Mouse (Mus musculus) brain, adult 10 weeks (tissue): Measurements from ENCODE around the gene Amy2a5. TPM values are rescaled to one million over a fixed set of nuclear protein-coding genes. Genes with fewer than 3 reads are reported as not detected.

ENCODE experiments used
- polyA plus RNA-seq: library from polyadenylated mRNA; stranded (reverse); fragments of 350-450 nt; fragmentation: Illumina TruSeq; extraction: RNeasy Lipid Tissue Mini Kit (QIAGEN cat#74804); gene quantifications from one replicate; pipeline ENCODE4 v1.2.3, GENCODE M21; 2015; ENCODE audit warnings: low read depth, low replicate concordance

Gene Amy2a5
- not detected for polyA plus RNA-seq

DNA sequence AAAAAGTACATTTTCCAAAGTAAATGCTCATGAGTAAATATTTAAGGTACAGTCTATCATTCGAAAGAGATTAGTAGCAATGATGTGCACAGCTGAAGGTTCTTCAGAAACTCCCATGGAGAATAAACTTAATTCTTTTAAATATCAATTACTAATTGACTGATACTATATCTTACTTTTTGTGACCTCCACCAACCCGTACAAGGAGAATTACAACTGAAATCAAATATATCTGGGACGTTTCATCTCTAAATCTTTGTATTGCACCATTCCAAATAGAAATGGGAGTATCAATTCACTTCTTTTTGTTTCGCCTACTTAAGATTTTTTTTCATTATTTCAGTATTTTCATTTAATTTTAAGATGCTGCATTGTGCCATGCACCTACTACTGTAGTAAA is at the start of gene Amy2a5:
TSS of gene Amy2a5 (minus strand) at position 101 of the 400 bp plus-strand sequence.

DNA sequence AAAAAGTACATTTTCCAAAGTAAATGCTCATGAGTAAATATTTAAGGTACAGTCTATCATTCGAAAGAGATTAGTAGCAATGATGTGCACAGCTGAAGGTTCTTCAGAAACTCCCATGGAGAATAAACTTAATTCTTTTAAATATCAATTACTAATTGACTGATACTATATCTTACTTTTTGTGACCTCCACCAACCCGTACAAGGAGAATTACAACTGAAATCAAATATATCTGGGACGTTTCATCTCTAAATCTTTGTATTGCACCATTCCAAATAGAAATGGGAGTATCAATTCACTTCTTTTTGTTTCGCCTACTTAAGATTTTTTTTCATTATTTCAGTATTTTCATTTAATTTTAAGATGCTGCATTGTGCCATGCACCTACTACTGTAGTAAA is 32.7 kb upstream of the Amy2a5 start, which contains the start of gene Amy2a4:
TSS of gene Amy2a4 (minus strand) at position 101 of the 400 bp plus-strand sequence.

Other genes with a start within 250 kb of the Amy2a5 start
- gene Amy2a4, start 32.6 kb upstream of the Amy2a5 start, polyA plus RNA-seq, result not detected
- gene Amy2a3, start 65.2 kb upstream of the Amy2a5 start, polyA plus RNA-seq, result not detected
- gene Amy2a2, start 97.8 kb upstream of the Amy2a5 start, polyA plus RNA-seq, result not detected